Mouse (Mus musculus) frontal cortex, adult 2 months (tissue): ENCODE measurements at regions not wholly inside any gene's neighbourhood (a gene's known extent, or its start where the extent isn't known, plus 50 kb on each side); places are given as distances from the start of the nearest gene placed in this dataset.

ENCODE experiments used
- DNase-seq, 2 experiments: peaks; one replicate each; pipeline ENCODE4 v3.0.0; 2022; ENCODE audit warnings: low spot score in 1 of 2; ENCODE audit errors: extremely low spot score in 1 of 2

DNA sequence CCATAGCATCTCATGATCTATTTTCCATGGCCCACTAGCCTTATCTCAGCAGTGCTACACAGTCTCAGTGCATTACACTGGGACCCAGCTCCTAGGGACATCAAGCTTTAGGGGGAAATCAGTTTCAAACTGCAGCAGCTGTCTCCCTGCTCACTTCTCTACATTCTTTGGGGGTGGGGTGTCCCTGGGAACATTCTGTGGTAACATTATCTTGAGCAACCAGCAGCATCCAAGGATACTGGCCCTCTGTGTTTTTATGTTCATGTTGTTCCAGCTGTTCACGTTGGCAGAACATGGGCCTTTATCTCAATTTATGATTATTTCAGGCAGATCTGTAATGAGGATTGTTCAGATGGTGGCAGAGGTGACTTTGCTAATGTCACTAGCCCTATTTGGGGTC is 308.2 kb downstream of the Glrx3 start:
- no peak for DNase-seq

DNA sequence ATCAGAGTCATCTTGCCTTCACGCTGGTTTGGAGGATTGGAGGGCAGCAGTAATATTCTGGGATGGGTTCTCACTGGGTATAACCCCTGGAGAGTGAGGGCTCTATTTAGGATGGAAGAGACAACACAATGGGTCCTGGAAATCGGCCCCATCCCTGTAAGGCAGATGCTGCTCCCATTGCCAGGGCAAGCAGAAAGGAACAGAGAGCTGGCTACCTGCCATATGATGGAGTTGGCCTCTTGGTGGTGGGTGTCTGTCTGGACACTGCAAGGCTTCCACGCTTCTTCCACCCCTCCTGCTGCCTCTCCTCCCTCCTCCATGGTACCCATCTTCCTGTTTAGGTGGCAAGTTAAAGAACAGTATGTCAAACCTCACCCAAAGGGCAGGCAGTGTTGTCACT is 308.6 kb downstream of the Glrx3 start:
- no peak for DNase-seq

DNA sequence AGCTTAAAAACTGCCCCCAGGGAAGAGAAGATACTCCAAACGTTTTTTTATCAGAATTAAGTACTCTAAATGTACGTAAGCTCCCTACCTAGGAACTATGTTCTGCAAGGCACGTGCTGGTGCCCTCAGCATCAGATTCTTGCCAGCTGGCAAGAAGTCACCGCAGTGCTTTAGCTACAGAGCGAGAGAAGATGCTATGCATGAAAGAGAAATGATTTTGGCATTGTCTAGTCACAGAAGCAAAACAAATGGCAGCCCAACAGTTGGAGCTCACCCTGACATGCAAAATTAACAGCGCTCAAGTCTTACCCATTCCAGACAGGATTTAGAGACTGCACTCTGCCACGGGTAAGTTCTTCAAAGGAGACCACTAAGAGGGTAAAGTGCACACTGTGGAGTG is 311.5 kb downstream of the Glrx3 start:
- no peak for DNase-seq

DNA sequence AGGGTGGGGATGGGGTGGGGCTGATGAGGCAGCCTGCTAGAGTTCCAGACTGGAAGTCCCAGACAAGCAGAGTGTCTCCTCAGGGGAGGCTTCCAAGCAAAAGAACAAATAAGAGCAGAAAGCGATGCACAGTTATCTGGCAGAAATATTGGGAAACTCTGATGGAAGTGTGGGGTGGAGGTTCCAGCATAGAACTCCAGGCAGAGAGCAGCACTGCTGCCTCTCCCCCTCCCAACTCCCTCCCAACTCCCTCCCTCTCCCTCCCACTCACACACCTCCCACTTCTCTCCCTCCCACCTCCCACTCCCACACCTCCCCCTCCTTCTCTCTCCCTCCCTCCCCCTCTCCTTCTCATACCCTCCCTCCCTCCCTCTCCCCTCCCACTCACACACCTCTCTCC is 313.3 kb downstream of the Glrx3 start:
- no peak for DNase-seq

DNA sequence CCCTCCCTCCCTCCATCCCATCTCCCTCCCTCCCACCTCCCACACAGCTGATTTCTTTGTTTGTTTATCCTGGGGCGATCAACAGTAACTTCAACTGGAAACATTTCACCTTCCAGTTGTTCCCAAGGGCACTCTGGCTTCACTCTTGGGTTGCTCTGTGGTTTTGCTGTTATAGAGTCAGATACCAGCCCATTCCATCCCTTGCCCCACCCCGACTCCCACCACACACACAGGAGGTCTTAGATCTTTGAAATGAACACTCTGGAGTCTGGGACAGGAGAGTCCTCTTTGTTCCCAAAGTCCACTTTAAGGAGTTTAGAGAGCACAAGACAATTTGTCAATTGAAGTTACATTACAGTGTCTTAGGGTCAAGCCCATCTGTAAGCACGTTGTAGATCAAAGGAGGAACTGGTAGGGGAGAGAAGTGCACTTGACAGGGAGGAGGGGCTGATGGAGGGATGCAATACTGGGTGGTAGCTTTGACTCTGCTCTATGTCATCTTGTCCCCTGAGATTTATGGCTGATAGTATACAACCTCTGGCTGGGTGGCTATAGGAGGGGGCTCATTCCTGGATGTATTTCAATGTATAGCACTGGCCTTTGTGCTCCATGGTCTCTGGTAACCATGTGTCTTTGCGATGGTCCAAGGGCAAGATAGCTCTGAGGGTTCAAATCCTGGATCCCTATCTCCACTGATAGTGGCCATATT is 313.9 kb downstream of the Glrx3 start:
- DNase-seq, result no peak

DNA sequence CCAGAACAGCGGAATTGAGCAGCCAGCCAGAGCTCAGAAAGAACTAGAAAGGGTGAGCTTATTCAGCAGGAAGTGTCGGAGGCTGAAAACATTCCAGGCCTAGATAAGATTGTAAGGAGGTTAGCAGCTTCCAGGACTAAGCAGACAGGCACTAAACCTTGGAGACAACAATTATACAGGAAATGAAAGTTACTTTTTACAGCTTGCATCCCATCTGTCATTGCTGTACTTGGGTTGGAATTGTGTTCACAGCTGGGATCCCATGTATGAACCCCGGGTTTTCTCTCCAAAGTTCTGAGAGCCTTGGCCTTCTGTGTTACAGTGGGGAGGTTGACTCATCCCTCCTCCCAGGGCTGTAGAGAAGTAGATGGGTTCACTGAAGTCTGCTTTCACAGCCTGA is 328.5 kb downstream of the Glrx3 start:
- no peak for DNase-seq

DNA sequence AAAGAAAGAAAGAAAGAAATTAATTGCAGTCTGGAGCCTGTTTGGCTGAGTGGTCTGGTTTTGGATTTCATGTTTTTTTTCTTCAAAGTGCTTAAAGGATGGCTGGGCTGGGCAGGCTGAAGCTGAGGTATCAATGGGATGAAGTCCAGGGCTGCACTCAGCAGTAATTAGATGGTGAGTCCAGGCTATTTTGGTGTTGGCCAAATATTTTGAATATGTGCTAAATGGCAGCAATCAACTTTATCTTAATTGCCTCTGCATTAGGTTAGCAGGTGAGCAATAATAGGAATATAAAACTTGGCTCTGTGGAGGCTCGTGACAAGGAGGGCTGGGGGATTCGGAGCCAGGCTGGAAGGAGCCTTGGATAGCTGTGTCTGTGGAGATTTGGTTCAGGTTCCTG is 329.3 kb downstream of the Glrx3 start:
- DNase-seq, result no peak

DNA sequence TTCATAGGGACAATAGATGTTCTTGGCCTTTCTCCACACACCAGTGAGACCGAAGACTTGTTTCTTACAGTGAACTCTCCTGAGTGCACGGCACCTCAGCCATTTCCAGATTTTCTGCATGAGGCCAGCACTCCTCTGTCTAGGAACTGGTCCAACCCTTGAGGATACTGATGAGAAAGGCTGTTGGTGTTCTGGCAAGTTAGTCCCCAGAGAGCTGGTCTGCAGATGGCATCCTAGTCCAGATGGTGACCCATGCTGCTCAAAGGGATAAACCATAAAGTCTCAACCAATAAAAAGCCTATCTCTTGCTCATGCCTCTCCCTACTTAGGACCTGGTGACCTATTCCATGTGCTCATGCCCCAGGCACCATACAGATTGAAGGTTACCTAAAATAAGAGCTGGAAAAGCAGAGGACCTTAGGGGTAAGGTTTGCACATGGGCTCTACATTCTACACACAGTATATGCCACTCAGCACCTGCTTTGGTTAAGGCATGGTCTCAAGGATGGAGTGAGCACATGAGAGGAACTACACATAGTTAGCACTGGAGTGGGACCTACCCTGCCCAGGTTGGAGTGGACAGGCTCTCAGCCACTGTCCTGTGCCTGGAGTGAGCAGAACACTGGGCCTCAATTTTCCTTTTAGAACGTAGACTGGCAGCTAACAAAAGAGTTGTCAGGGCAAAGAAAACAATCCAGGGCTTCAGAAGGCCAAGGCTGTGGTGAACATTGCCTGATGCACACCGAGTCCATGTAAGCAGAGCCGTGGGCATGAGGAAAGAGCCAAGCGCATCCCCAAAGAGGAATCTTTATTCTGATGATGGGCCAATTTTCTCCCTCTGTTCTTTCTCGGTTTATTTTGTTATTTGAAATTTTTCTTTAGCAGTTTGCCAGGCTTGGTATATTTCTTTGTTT is 335.9 kb downstream of the Glrx3 start:
- no peak for DNase-seq

DNA sequence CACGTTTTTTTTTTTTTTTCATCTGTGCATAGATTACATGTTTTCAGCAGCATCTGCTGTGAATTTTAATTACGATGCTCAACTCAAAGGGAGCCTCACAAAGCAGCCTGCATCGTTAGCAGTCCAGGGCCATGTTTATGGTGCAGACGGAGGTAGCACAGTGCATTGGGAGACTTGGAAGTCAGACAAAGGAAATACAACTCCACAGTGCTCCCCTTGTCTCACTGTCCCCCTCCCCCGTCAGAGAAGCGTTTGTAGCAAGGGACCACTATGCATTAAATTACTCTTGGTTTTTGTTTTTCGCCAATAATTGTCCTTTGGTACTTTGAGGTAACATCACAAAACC is 336.5 kb downstream of the Glrx3 start:
- no peak for DNase-seq

DNA sequence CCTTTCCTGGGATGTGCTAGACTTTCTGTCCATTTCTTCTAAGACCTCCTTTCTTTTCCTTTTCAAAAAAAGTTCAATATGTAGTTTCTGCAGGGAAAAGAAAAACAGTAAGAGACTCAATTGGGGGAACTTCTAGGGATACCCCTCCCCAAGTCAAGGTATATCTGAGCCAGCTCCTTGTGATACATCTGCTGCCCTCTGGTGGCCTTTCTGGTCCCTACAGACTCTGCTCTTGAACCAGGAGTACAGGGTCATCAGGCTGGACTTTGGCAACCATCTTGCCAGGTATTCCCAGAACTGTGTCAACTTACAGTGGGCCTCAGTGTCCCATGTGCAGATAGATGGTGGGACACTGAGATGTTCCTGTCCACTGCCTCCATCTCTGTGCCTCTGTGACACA is 346.5 kb downstream of the Glrx3 start:
- peak in 1 of 2 experiments; percentile 45 for DNase-seq

DNA sequence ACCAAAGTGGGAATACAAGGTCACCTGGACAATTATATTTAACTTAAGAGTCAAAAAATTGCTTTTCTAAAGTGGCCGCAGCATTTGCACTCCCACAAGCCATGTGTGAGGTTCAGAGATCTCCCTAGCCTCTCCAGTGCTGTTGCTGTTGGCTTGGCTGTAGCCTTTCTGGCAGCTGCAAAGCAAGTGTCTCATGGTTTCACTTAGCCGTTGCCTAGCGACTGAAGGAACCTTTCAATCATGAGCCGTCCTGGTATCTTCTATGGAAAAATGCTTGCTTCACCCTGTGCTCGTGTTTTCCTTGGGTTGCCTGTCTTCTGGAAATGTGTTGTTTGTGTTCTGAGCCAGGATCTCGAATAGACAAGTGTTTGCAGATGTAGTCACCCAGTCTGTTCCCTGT is 367.9 kb downstream of the Glrx3 start:
- no peak for DNase-seq

DNA sequence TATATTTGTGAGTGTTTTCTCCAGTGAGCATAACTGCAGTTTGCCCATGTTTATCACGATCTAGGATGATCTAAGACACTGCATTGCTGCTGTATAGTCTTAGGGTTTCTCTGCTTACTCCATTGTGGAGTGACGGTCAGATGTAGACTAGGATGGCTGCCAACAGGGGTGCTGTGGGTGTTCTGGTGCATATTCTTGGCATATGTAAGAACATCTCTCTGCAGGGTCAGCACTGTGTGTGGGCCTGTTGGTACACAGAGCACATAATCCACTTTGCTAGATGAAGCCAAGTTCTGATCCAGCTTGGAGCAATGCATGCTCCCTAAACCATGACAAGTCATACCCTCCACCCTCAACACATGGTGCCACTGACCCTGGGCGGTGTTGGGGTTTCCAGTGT is 375.4 kb downstream of the Glrx3 start:
- DNase-seq, result peak; percentile 8 to 42

DNA sequence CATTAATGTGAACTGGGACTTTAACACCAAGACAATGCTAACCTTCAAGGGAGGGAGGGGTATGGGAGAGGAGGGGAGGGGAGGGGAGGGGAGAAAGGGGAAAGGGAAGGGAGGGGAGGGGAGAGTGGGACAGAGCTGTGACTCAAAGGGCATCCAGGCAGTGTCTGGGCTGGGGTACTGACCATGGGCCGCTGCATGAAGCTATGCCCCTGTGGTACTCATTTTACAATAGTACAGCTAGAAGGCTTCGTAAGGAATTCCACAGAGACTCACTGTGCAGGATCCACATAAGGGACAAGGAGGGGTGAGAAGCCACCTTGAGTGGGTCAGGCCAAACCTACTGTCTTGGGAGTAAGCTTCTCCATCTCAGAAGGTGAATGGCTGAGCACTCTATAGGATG is 403.1 kb downstream of the Glrx3 start:
- no peak for DNase-seq

DNA sequence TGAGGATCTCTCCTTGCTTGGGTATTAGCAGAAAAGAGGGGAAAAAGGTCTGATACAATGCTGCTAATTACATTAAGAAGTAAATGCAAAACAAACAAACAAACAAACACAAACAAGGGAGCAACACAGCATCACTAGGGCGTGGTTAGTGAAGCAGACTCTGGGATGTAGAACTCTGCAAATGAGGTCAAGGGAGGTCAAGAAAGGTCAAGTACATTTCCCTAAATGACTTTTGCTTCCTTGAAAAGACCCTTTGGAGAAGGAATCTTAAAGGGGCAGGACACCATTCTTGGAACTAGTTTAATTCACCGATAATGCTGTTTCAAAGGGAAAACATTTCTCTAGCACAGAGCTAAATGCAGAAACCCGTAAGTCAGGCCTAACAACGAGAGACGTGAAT is 403.6 kb downstream of the Glrx3 start:
- DNase-seq, result no peak

DNA sequence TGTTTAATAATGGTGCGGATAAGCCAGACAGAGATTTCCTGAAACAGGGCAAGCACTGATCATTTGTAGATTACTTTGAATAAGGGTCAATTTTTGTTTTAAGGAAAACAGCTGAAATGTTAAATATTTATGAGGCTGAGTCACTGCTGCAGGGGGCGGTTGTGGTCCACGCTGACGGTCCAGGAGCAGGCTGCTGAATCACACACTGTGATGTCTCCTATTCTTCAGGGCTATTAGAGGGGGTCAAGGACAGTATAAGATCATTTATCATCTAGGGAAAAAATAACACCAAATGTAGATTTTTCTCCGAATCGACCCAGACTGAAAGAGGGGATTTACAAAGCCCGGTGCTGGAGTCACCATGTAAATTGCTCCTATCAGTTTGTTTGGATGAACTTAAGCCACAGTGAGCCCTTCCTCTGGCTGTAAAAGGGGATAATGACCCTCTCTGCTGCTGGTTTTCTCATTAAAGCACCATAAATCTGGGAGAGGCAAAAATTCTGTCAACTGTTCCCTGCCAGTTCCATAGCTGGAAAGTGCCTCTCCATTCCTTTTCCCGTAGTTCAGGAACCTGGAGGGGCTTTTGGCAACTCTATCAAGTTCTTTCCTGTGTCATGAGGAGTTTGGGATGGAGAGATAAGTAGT is 404.2 kb downstream of the Glrx3 start:
- DNase-seq, result peak in 1 of 2 experiments; percentile 22

DNA sequence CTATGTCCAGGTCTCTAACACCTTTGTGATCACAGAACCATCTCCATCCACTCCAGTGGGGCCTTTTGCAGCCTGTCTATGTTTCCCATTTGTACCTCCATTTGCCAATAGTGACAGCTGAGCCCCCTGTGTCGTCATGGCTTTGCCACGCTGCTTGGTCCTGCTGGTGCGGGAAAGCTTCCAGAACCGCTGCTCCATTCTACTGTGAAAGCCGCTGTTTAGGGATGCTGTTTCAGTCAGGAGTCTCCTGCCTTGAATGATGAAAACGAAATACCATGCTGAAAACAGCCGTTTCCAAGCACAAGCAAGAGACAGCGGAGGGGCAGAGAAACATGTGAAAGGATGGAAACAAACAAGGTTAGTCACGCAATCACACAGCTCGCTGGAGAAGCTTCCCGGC is 410.4 kb downstream of the Glrx3 start:
- no peak for DNase-seq

DNA sequence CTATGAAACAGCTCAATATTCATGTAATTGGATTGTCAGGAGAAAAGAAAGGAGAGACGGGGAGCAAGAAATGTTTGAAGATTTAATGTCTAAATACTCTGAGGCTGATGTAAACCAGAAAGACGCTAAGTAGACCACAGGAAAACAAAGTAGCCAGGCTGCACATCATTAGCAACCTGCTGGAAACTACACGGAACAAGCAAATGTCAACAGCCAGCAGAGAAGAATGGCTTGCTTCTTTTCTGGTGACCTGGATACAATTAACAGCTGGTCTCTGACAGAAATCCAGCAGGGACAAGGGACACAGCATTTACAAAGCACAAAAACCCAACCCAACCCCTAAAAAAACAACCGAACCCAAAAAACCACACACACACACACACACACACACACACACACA is 413.6 kb downstream of the Glrx3 start:
- no peak for DNase-seq

DNA sequence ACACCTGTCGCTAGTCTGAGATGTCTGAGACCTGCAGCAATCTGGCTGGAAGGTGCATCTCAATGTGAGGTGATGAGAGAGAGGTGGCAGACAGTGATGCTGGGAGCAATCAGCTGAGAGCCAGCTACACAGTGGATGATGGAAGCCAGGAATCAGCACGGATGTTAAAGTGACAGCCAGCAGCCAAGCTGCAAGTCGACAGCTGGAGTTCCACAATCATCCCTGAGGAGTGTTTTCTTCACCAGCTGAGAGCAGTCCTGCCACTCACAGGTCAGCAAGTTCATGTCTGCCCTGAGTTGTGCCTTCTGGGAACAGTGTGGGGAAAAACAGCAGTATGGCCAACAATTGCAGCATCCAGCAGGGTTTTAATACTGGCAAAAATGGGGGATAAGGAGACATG is 422.3 kb downstream of the Glrx3 start:
- DNase-seq, result no peak

DNA sequence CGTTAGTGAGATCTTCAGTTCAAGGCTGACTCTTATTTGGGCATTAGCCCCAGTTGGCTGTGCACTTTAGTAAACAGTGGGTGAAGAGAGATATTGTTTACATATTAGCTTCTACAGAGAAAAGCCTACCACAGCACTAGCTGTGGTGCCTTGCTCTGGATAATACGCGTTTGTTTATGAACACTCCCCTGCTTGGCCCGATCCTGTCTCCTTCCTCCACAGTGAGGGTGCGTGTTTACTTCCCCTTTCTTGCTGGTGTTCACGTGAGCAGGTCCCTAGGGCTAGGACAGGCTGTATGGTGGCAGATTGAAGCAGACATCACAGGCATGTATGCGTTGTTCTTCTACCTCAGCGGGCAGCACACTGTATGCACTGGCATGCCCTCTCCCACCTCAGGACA is 423.1 kb downstream of the Glrx3 start:
- no peak for DNase-seq

DNA sequence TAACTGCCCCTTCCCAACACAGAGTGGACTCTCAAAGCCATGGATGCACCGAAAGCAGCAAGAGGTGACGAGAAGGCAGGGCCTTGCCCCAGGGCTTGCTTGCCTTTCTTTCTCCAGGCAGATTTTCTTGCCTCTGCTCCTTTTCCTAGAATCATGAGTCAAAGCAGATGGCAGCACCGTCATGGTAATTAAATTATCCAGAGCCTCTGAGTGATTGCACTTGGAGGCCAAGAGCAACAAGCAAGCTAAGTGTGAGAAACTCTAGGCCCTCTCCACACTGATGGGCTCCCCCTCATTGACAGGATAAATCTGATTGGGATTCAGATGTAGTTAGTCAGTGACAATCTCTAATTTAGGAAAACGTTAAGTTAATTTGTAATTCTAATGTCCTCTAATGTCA is 427.5 kb downstream of the Glrx3 start:
- DNase-seq, result peak in 1 of 2 experiments; percentile 22

DNA sequence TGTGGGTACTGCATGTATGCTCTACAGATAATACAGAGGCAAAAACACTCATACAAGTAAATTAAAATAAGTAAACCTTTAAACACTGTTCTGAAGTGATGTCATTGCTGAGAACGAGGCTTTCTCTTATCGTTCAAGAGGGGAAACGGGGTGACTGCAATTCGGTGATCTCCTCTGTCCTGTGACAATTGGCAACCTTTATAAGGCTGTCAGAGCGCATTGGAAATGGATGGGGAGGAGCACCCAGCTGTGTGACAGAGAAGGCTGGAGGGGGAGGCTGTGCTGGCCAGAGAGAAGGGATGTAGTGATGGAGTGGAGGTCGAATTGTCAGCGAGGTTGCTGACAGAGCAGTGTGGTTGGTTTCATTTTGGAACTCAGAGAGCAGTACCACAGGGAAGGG is 428.0 kb downstream of the Glrx3 start:
- DNase-seq, result no peak

DNA sequence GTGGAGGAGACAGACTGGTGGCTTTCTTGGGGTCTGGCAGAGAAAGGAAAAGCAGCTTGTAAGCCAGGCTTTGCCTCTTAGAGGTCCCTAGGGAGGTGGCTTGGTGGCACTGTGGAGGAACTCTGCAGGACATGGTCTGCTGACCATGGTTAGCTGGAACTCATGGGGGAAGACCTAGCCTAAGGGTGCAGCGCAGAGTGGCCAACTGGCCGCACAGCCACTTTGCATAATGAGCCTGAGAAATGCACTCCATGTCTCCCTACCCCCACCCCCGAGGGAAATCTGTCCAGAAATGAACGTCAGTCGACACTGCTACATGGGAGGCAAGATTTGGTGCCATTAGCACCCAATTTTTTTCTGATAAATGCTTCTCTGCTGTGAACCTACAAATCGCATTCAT is 429.5 kb downstream of the Glrx3 start:
- DNase-seq, result no peak
